Mouse (Mus musculus) retina, embryonic 14.5 days (tissue): ENCODE data around the gene Amph.
"Not testable (repeated sequence)": the region's sequence is repeated elsewhere in the genome, so short reads cannot be mapped to it uniquely, and the experiment has no call there.

ENCODE experiments used
- DNase-seq: peaks from one replicate; pipeline ENCODE4 v3.0.0-alpha.2; 2015; ENCODE audit warnings: low spot score

The Amph gene

GRCm38 (mm10) chr13:18948171-18949028 lies at the start of gene Amph:
Gene Amph (plus strand): TSS chr13:18948205.
- peak; percentile 83 for DNase-seq

GRCm38 (mm10) chr13:18903623-18904022 lies 44.4 kb upstream of the Amph start:
- no peak for DNase-seq

- no peak for DNase-seq
Measured at GRCm38 (mm10) chr13:18914774-18915173, 33.2 kb upstream of the Amph start.

- not testable (repeated sequence) for DNase-seq
Measured at GRCm38 (mm10) chr13:18933191-18933590, 14.8 kb upstream of the Amph start.

GRCm38 (mm10) chr13:18947686-18948085 lies 319 bp upstream of the Amph start:
- no peak for DNase-seq

GRCm38 (mm10) chr13:18949029-18949350 lies 985 bp downstream of the Amph start:
- DNase-seq, result peak; percentile 32

- DNase-seq, result peak; percentile 36
Measured at GRCm38 (mm10) chr13:18949626-18950200, 1.7 kb downstream of the Amph start.

- peak; percentile 48 for DNase-seq
Measured at GRCm38 (mm10) chr13:18953575-18953974, 5.6 kb downstream of the Amph start.

- DNase-seq, result no peak
Measured at GRCm38 (mm10) chr13:18956065-18956913, 8.3 kb downstream of the Amph start.

GRCm38 (mm10) chr13:18957028-18957427 lies 9.0 kb downstream of the Amph start:
- DNase-seq, result no peak

GRCm38 (mm10) chr13:18972571-18972970 lies 24.6 kb downstream of the Amph start:
- no peak for DNase-seq

GRCm38 (mm10) chr13:18974351-18974750 lies 26.3 kb downstream of the Amph start:
- no peak for DNase-seq

- no peak for DNase-seq
Measured at GRCm38 (mm10) chr13:18987266-18987665, 39.3 kb downstream of the Amph start.

GRCm38 (mm10) chr13:18988323-18988722 lies 40.3 kb downstream of the Amph start:
- no peak for DNase-seq

GRCm38 (mm10) chr13:18989185-18989714 lies 41.2 kb downstream of the Amph start:
- DNase-seq, result peak; percentile 27

- no peak for DNase-seq
Measured at GRCm38 (mm10) chr13:19002502-19002901, 54.5 kb downstream of the Amph start.

GRCm38 (mm10) chr13:19004406-19004805 lies 56.4 kb downstream of the Amph start:
- DNase-seq, result no peak

- no peak for DNase-seq
Measured at GRCm38 (mm10) chr13:19008440-19008839, 60.4 kb downstream of the Amph start.

GRCm38 (mm10) chr13:19014825-19015375 lies 66.9 kb downstream of the Amph start:
- no peak for DNase-seq

- DNase-seq, result peak; percentile 46
Measured at GRCm38 (mm10) chr13:19021529-19021928, 73.5 kb downstream of the Amph start.

GRCm38 (mm10) chr13:19022310-19022709 lies 74.3 kb downstream of the Amph start:
- DNase-seq, result no peak

- no peak for DNase-seq
Measured at GRCm38 (mm10) chr13:19025091-19025688, 77.2 kb downstream of the Amph start.
